Mouse (Mus musculus) intestine, embryonic 14.5 days (tissue): ENCODE measurements around the gene Idh3g. TPM values are rescaled to one million over a fixed set of nuclear protein-coding genes. Genes with fewer than 3 reads are reported as not detected.
"Not testable (repeated sequence)": the region's sequence is repeated elsewhere in the genome, so short reads cannot be mapped to it uniquely, and the experiment has no call there.

ENCODE experiments used
- ATAC-seq: fragments of 200-750 bp; cut with Nextera tagmentation; replicated peaks from 2 replicates; pipeline ENCODE4 v1.8.0; 2017; ENCODE audit warnings: low read depth, moderate number of reproducible peaks, moderate TSS enrichment, moderate library complexity; ENCODE audit not compliant: low FRiP score, low TSS enrichment
- DNase-seq: peaks from one replicate; pipeline ENCODE4 v3.0.0-alpha.2; 2018; ENCODE audit warnings: low spot score
- H3K27ac ChIP-seq: fragments of 300-500 bp; sonication (generic); 2 replicates; pipeline ENCODE4 v1.5.1; 2014; ENCODE audit warnings: low read depth, mild to moderate bottlenecking, control low read depth
- H3K27me3 ChIP-seq: fragments of 300-500 bp; sonication (generic); replicated peaks from 2 replicates; pipeline ENCODE4 v1.6.1; 2014; ENCODE audit warnings: low read length, control low read depth; ENCODE audit not compliant: control insufficient read depth, insufficient read depth
- H3K36me3 ChIP-seq: fragments of 300-500 bp; sonication (generic); 2 replicates; pipeline ENCODE4 v1.6.1; 2014; ENCODE audit warnings: low read length, control low read depth; ENCODE audit not compliant: control insufficient read depth, insufficient read depth
- H3K4me1 ChIP-seq: fragments of 300-500 bp; sonication (generic); replicated peaks from 2 replicates; pipeline ENCODE4 v1.6.1; 2014; ENCODE audit warnings: low read length, control low read depth, mixed read lengths; ENCODE audit not compliant: control insufficient read depth, insufficient read depth
- H3K4me2 ChIP-seq: fragments of 300-500 bp; sonication (generic); 2 replicates; pipeline ENCODE4 v1.6.1; 2014; ENCODE audit warnings: low read length
- H3K4me3 ChIP-seq: fragments of 300-500 bp; sonication (generic); 2 replicates; pipeline ENCODE4 v1.5.1; 2014; ENCODE audit warnings: low read depth, low read length, control low read depth, mixed read lengths
- H3K9ac ChIP-seq: fragments of 300-500 bp; sonication (generic); 2 replicates; pipeline ENCODE4 v1.6.1; 2014; ENCODE audit warnings: mild to moderate bottlenecking, low read length
- H3K9me3 ChIP-seq: fragments of 300-500 bp; sonication (generic); 2 replicates; pipeline ENCODE4 v1.6.1; 2016; ENCODE audit warnings: low read length, control low read depth; ENCODE audit not compliant: control insufficient read depth
- WGBS: fragments of 180-500 bp; shearing (Covaris S2); extraction: QIAGEN DNeasy Blood & Tissue Kit; methylation state at CpG from one replicate; pipeline ENCODE4 v1.1.7; 2014; 5-methylcytosine and 5-hydroxymethylcytosine counted together
- polyA plus RNA-seq: library from polyadenylated mRNA; unstranded; fragments of >200 nt; fragmentation: Nextera tagmentation; extraction: Ambion mirVana; gene quantifications from 2 replicates; pipeline ENCODE4 v1.2.1, GENCODE M21; 2014

The Idh3g gene
- polyA plus RNA-seq, 1 experiment from 2014 or later, result 248 TPM

GRCm38 (mm10) chrX:73767267-73767666 lies 19.4 kb downstream of the Idh3g start:
- WGBS, result 66% methylated on average over 9 of the region's 9 CpGs
- Histone ChIP-seq H3K4me2 (no peak overlapping the region), H3K27ac (no peak overlapping the region), H3K9ac (no peak overlapping the region), H3K27me3 (no peaks in the 10 kb centered on the region), H3K36me3 (no peaks in the 10 kb centered on the region), H3K9me3 (no peaks in the 10 kb centered on the region), H3K4me3 (no peak overlapping the region), H3K4me1 (no peaks in the 10 kb centered on the region)
- ATAC-seq (no peak), DNase-seq (no peak)

- ATAC-seq, result no peak
- H3K36me3 ChIP-seq, result no peaks in the 10 kb centered on the region
- H3K9me3 ChIP-seq, result no peaks in the 10 kb centered on the region
- no peaks in the 10 kb centered on the region for H3K4me1 ChIP-seq
- no peak overlapping the region for H3K9ac ChIP-seq
- no peaks in the 10 kb centered on the region for H3K27me3 ChIP-seq
- no peak for DNase-seq
- no peak overlapping the region for H3K27ac ChIP-seq
- 67% methylated on average over 1 of the region's 1 CpGs for WGBS
- no peak overlapping the region for H3K4me2 ChIP-seq
- H3K4me3 ChIP-seq, result no peak overlapping the region
Measured at GRCm38 (mm10) chrX:73765311-73765710, 21.4 kb downstream of the Idh3g start.

DNA sequence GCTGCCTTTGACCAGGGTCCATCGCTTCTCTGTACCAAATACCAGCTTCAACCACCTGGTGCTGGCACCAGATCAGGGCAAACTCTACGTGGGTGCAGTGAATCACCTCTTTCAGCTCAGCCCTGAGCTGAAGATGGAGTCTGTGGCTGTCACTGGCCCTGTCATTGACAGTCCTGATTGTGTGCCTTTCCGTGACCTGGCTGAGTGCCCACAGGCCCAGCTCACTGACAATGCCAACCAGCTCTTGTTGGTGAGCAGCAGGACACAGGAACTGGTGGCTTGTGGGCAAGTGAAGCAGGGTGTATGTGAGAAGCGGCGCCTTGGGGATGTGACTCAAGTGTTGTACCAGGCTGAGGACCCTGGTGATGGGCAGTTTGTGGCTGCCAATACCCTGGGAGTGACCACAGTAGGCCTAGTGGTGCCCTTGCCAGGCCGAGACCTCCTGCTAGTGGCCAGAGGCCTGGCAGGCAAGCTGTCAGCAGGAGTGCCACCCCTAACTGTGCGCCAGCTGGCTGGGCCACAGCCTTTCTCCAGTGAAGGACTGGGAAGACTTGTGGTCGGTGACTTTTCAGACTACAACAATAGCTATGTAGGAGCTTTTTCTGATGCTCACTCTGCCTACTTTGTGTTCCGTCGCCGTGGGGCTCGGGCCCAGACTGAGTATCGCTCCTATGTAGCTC lies 27.9 kb downstream of the Idh3g start:
- Histone ChIP-seq H3K9me3 (no peaks in the 10 kb centered on the region), H3K36me3 (no peaks in the 10 kb centered on the region), H3K4me3 (no peak overlapping the region), H3K4me2 (no peak overlapping the region), H3K27ac (no peak overlapping the region), H3K9ac (no peak overlapping the region), H3K4me1 (no peaks in the 10 kb centered on the region), H3K27me3 (no peaks in the 10 kb centered on the region)
- WGBS, result 82% methylated on average over 13 of the region's 13 CpGs
- no peak for DNase-seq
- ATAC-seq, result no peak

- WGBS, result 76% methylated on average over 5 of the region's 5 CpGs
- Histone ChIP-seq H3K36me3 (no peaks in the 10 kb centered on the region), H3K4me1 (no peaks in the 10 kb centered on the region), H3K27ac (no peak within 1 kb of the TSS), H3K27me3 (no peaks in the 10 kb centered on the region), H3K9ac (no peak within 1 kb of the TSS), H3K4me3 (no peak within 1 kb of the TSS), H3K4me2 (no peak within 1 kb of the TSS), H3K9me3 (no peaks in the 10 kb centered on the region)
- DNase-seq, result no peak
- no peak for ATAC-seq
Measured at GRCm38 (mm10) chrX:73756334-73757140, 30.2 kb downstream of the Idh3g start, which contains the start of gene Plxnb3. TSS of gene Plxnb3 (plus strand) at chrX:73757090.

- no peak for ATAC-seq
- no peak overlapping the region for H3K4me2 ChIP-seq
- no peaks in the 10 kb centered on the region for H3K27me3 ChIP-seq
- H3K9ac ChIP-seq, result no peak overlapping the region
- H3K27ac ChIP-seq, result no peak overlapping the region
- no peak for DNase-seq
- H3K9me3 ChIP-seq, result no peaks in the 10 kb centered on the region
- H3K36me3 ChIP-seq, result no peaks in the 10 kb centered on the region
- H3K4me3 ChIP-seq, result no peak overlapping the region
- 85% methylated on average over 1 of the region's 1 CpGs for WGBS
- no peaks in the 10 kb centered on the region for H3K4me1 ChIP-seq
Measured at GRCm38 (mm10) chrX:73748977-73749376, 37.7 kb downstream of the Idh3g start.

GRCm38 (mm10) chrX:73744774-73745481 lies 41.8 kb downstream of the Idh3g start:
- DNase-seq (no peak), ATAC-seq (0 out of 2 replicates have a peak, but pooled peaks have one; percentile 36)
- 54% methylated on average over 1 of the region's 1 CpGs for WGBS
- no peaks in the 10 kb centered on the region for H3K9me3 ChIP-seq
- no peaks in the 10 kb centered on the region for H3K36me3 ChIP-seq
- no peaks in the 10 kb centered on the region for H3K27me3 ChIP-seq
- no peak overlapping the region for H3K27ac ChIP-seq
- H3K4me2 ChIP-seq, result no peak overlapping the region
- H3K4me1 ChIP-seq, result no peaks in the 10 kb centered on the region
- H3K9ac ChIP-seq, result no peak overlapping the region
- no peak overlapping the region for H3K4me3 ChIP-seq

- H3K4me3 ChIP-seq, H3K27ac ChIP-seq, H3K36me3 ChIP-seq, H3K4me1 ChIP-seq, ATAC-seq, H3K9ac ChIP-seq, H3K4me2 ChIP-seq, H3K27me3 ChIP-seq, H3K9me3 ChIP-seq, DNase-seq: not testable (repeated sequence)
- 96% methylated on average over 7 of the region's 7 CpGs for WGBS
Measured at GRCm38 (mm10) chrX:73739841-73740240, 46.9 kb downstream of the Idh3g start.

DNA sequence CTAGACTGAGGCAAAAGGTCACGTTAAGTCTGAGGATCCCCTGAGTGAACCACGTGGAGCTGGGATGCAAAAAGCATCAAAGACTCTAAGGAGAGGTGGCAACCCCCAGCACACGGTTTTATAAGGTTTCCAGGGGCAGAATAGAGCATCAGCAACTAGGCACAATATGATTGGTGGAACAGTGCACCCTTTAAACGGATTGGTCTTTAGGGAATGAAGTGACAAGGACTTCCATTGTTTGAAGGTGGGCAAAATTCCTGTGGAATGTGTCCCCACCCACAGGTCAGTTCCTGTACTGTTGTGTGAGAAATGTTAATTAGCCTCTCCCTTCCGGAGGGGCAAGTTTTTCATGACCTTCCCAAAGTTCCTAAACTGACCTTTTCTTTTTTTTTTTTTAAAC lies 47.5 kb downstream of the Idh3g start:
- Histone ChIP-seq H3K36me3 (no peaks in the 10 kb centered on the region; the same call in 1 of the 2 replicates), H3K9me3 (no peaks in the 10 kb centered on the region), H3K4me1 (no peaks in the 10 kb centered on the region), H3K27me3 (no peaks in the 10 kb centered on the region), H3K4me2 (no peak overlapping the region), H3K4me3 (no peak overlapping the region), H3K27ac (no peak overlapping the region), H3K9ac (no peak overlapping the region)
- no peak for ATAC-seq
- WGBS, result 76% methylated on average over 5 of the region's 5 CpGs
- DNase-seq, result no peak
